Mouse (Mus musculus) cerebellum, postnatal 4 days (tissue): ENCODE data around the gene Rpl38.
A peak's percentile ranks its signal among the peaks of the same experiment; 100 is the strongest.
"Not testable (repeated sequence)": the region's sequence is repeated elsewhere in the genome, so short reads cannot be mapped to it uniquely, and the experiment has no call there.

Source experiments
- DNase-seq, 2 experiments: peaks; one replicate each; pipeline ENCODE4 v3.0.0; 2022; ENCODE audit warnings: low spot score in 2 of 2, mixed read lengths in 1 of 2

The Rpl38 gene

GRCm38 (mm10) chr11:114656994-114657644 is 11.2 kb upstream of the Rpl38 start:
- peak in 1 of 2 experiments; percentile 18 for DNase-seq

- peak; percentile 73 to 84 for DNase-seq
Measured at GRCm38 (mm10) chr11:114657737-114658136, 10.6 kb upstream of the Rpl38 start.

- DNase-seq, result no peak
Measured at GRCm38 (mm10) chr11:114662161-114662560, 6.2 kb upstream of the Rpl38 start.

GRCm38 (mm10) chr11:114662746-114663362 is 5.5 kb upstream of the Rpl38 start:
- DNase-seq, result peak; percentile 63 to 83

GRCm38 (mm10) chr11:114664164-114664563 is 4.2 kb upstream of the Rpl38 start:
- DNase-seq, result no peak

GRCm38 (mm10) chr11:114665463-114665862 is 2.9 kb upstream of the Rpl38 start:
- DNase-seq, result no peak

- DNase-seq, result no peak
Measured at GRCm38 (mm10) chr11:114666786-114667185, 1.5 kb upstream of the Rpl38 start.

- DNase-seq, result no peak
Measured at GRCm38 (mm10) chr11:114667236-114667931, 940 bp upstream of the Rpl38 start.

GRCm38 (mm10) chr11:114667932-114668285 is 415 bp upstream of the Rpl38 start:
- DNase-seq, result not testable (repeated sequence)

- peak; percentile 60 to 82 for DNase-seq
Measured at GRCm38 (mm10) chr11:114668741-114669623, 658 bp downstream of the Rpl38 start.

GRCm38 (mm10) chr11:114669651-114670168 is 1.4 kb downstream of the Rpl38 start:
- peak in 1 of 2 experiments; percentile 15 for DNase-seq

GRCm38 (mm10) chr11:114671147-114671546 is 2.8 kb downstream of the Rpl38 start:
- no peak for DNase-seq

- DNase-seq, result peak; percentile 34 to 70
Measured at GRCm38 (mm10) chr11:114672794-114673718, 4.7 kb downstream of the Rpl38 start.

- no peak for DNase-seq
Measured at GRCm38 (mm10) chr11:114673719-114674050, 5.4 kb downstream of the Rpl38 start.

- DNase-seq, result no peak
Measured at GRCm38 (mm10) chr11:114674180-114674579, 5.9 kb downstream of the Rpl38 start.

GRCm38 (mm10) chr11:114674796-114675195 is 6.5 kb downstream of the Rpl38 start:
- not testable (repeated sequence) for DNase-seq

GRCm38 (mm10) chr11:114675341-114675825 is 7.1 kb downstream of the Rpl38 start, which contains the start of gene Ttyh2:
Gene Ttyh2 (plus strand): TSS chr11:114675431.
- DNase-seq, result peak; percentile 43 to 78

- DNase-seq, result no peak
Measured at GRCm38 (mm10) chr11:114675826-114676401, 7.6 kb downstream of the Rpl38 start.

- no peak for DNase-seq
Measured at GRCm38 (mm10) chr11:114676431-114676830, 8.1 kb downstream of the Rpl38 start.
